Mouse (Mus musculus) midbrain, embryonic 13.5 days (tissue): ENCODE measurements at regions not wholly inside any gene's neighbourhood (a gene's known extent, or its start where the extent isn't known, plus 50 kb on each side); places are given as distances from the start of the nearest gene placed in this dataset.
A peak's percentile ranks its signal among the peaks of the same experiment; 100 is the strongest.

Source experiments
- ATAC-seq: fragments of 200-750 bp; cut with Nextera tagmentation; 2 replicates; pipeline ENCODE4 v1.8.0; 2017; ENCODE audit warnings: mild to moderate bottlenecking, moderate TSS enrichment, moderate library complexity
- H3K27ac ChIP-seq: fragments of 300-500 bp; sonication (generic); 2 replicates; pipeline ENCODE4 v1.5.1; 2015; ENCODE audit warnings: inconsistent platforms, mild to moderate bottlenecking, moderate library complexity
- H3K27me3 ChIP-seq: fragments of 300-500 bp; sonication (generic); 2 replicates; pipeline ENCODE4 v1.6.1; 2015; ENCODE audit warnings: mild to moderate bottlenecking, inconsistent platforms
- H3K36me3 ChIP-seq: fragments of 300-500 bp; sonication (generic); 2 replicates; pipeline ENCODE4 v1.6.1; 2015; ENCODE audit warnings: mild to moderate bottlenecking, inconsistent platforms
- H3K4me1 ChIP-seq: fragments of 300-500 bp; sonication (generic); replicated peaks from 2 replicates; pipeline ENCODE4 v1.6.1; 2015; ENCODE audit warnings: inconsistent platforms
- H3K4me2 ChIP-seq: fragments of 300-500 bp; sonication (generic); replicated peaks from 2 replicates; pipeline ENCODE4 v1.6.1; 2015; ENCODE audit warnings: moderate library complexity, mild to moderate bottlenecking, inconsistent platforms
- H3K4me3 ChIP-seq: fragments of 300-500 bp; sonication (generic); replicated peaks from 2 replicates; pipeline ENCODE4 v1.5.1; 2015; ENCODE audit warnings: mild to moderate bottlenecking, inconsistent platforms
- H3K9ac ChIP-seq: fragments of 300-500 bp; sonication (generic); replicated peaks from 2 replicates; pipeline ENCODE4 v1.6.1; 2015; ENCODE audit warnings: mild to moderate bottlenecking, inconsistent platforms
- H3K9me3 ChIP-seq: fragments of 300-500 bp; sonication (generic); 2 replicates; pipeline ENCODE4 v1.6.1; 2016; ENCODE audit warnings: mild to moderate bottlenecking, inconsistent platforms
- WGBS: fragments of 180-500 bp; shearing (Covaris S2); methylation state at CpG from one replicate; pipeline ENCODE4 v1.1.7; 2015; 5-methylcytosine and 5-hydroxymethylcytosine counted together

DNA sequence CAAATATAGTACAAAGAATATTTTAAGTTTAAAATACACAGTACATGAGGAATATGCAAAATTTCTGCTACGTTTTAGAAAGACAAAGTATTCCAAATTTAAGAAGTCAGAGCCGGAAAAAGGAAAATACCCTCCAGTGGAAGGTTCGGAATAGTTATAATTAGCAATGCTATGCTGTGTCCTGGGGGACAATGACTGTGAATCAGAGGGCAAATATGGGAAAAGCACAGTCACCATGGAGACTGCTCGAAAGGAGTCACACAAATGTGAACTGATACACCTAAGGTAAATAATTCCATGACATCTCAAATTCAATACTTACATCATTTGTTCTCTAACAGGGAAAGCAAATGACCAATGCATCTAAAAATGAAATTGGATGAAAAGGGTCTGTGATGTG, 707.0 kb upstream of the Nectin3 start:
- no peaks in the 10 kb centered on the region for H3K9me3 ChIP-seq
- 0 out of 2 replicates have a peak, but pooled peaks have one; percentile 60 for ATAC-seq
- no peak overlapping the region for H3K4me3 ChIP-seq
- no peak overlapping the region for H3K27ac ChIP-seq
- 66% methylated on average over 4 of the region's 4 CpGs for whole genome bisulfite sequencing
- H3K9ac ChIP-seq: no peak overlapping the region
- H3K27me3 ChIP-seq: no peaks in the 10 kb centered on the region
- no peak overlapping the region for H3K4me2 ChIP-seq
- H3K36me3 ChIP-seq: no peaks in the 10 kb centered on the region
- H3K4me1 ChIP-seq: peaks cover 6% of the 10 kb centered on the region; the same call in 1 of the 2 replicates

DNA sequence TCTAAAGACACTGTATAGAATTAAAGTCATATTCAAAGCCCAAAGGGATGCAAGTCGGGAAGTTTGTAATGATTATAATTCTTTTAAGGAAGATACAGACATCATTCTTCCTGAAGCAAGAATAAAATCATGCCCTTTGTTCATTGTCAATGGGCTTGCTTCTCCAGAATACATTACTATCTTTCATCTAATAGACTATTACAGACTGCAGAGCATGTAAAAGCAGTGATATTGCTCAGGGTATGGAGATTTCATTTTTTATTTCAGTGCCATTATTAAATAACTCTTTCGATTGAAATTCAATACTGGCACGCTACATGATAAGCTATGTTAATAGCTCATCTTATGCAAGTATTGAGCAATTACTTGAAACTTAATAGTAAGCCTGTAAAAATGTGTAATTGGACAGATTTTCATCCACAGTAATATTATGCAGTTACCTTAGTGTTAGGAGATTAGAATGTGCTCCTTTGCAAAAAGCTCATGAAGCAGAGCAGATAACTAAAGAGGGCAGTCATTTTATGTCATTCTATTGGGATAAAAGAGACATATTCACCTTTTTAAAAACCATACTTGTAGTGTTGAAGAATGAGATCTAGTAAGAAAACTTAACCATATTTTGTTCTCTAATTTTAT, 706.5 kb upstream of the Nectin3 start:
- 62% methylated on average over 3 of the region's 3 CpGs for WGBS
- Histone ChIP-seq H3K36me3 (no peaks in the 10 kb centered on the region), H3K27me3 (no peaks in the 10 kb centered on the region), H3K4me3 (no peak overlapping the region), H3K4me2 (no peak overlapping the region), H3K9me3 (no peaks in the 10 kb centered on the region), H3K4me1 (peaks cover 6% of the 10 kb centered on the region; the same call in 1 of the 2 replicates), H3K27ac (no peak overlapping the region), H3K9ac (no peak overlapping the region)
- ATAC-seq: peak; percentile 63; the same call in 1 of the 2 replicates

DNA sequence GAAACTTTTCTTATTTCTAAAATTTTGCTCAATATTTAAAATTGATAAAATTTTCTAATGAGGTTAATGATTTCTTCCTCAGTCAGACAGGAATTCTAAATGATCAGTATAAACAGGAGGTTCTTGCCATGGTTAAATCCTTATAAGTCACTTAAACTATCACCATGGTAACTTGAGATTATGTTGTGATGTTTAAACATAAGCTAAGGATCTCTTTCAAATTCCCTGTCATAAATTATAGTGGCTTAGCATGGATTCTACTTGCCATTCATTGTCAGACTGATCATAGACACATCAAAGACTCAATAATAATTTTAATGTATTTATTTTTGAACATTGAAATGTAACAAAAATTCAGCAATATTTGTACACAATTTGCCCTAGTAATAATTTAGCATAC, 705.7 kb upstream of the Nectin3 start:
- H3K9ac ChIP-seq: no peak overlapping the region
- no peak overlapping the region for H3K4me3 ChIP-seq
- H3K9me3 ChIP-seq: no peaks in the 10 kb centered on the region
- H3K27me3 ChIP-seq: no peaks in the 10 kb centered on the region
- peak; percentile 63 for ATAC-seq
- H3K4me2 ChIP-seq: no peak overlapping the region
- H3K4me1 ChIP-seq: peaks cover 6% of the 10 kb centered on the region; the same call in 1 of the 2 replicates
- H3K27ac ChIP-seq: no peak overlapping the region
- H3K36me3 ChIP-seq: no peaks in the 10 kb centered on the region

DNA sequence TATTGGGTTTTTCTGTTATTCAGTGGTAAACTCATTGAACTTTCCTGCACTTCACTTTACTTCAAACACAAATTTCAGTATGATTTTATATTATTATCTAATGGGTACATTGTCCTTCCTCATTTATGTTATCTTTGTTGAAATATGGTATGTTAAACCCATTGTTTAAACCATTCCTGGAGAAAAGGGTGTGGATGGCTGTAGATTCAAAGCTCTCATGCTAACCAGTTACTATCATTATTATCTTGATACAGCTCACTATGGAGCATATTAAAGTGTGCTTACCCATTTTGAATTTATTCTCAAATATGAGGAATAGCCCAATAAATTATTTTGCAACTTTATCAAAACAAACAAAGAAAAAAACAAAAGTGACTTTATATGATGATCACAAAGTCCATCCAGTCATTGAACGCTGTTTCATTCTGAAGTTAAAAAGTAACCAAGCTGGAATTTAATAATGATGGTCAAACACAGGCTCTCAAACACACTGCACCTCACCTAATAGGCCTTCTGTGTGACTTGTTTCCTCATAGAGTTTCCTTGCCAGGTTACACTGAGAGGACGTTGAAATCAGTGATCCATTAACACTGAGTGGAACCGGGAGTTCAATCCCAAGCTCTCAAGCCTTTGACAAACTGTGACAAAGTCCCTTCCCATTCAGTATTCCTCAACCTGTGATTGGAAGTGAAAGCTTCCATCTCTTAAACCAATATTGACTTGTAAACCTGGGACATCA, 673.3 kb upstream of the Nectin3 start:
- H3K4me3 ChIP-seq: no peak overlapping the region
- 90% methylated on average over 3 of the region's 3 CpGs for WGBS
- no peak for ATAC-seq

DNA sequence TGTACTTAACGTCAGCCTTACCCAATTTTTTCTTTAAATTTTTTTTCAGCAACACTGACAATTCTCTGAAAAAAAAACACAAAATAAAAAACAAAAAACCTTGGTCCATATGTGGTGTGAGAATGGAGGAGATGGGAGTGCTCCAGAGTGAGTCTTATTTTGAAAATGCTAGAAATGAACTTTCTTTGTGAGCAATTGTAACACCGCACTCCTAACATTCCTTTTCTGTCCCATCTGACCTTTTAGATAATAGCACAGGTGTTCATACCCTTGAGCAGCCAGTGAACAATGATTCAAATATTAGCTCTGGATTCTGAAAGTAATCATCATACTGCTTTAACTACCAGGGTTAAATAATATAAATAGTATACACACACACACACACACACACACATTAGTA, 666.2 kb upstream of the Nectin3 start:
- H3K9me3 ChIP-seq: no peaks in the 10 kb centered on the region

More for the DNA sequence above, 673.3 kb upstream of the Nectin3 start:
- Histone ChIP-seq H3K27me3 (no peaks in the 10 kb centered on the region), H3K36me3 (no peaks in the 10 kb centered on the region), H3K9ac (no peak overlapping the region), H3K27ac (no peak overlapping the region), H3K4me1 (no peaks in the 10 kb centered on the region), H3K9me3 (no peaks in the 10 kb centered on the region), H3K4me2 (no peak overlapping the region)

More for the DNA sequence above, 666.2 kb upstream of the Nectin3 start:
- WGBS: 86% methylated on average over 2 of the region's 2 CpGs
- H3K4me2 ChIP-seq: no peak overlapping the region
- H3K27ac ChIP-seq: no peak overlapping the region
- no peaks in the 10 kb centered on the region for H3K27me3 ChIP-seq
- ATAC-seq: no peak
- H3K4me1 ChIP-seq: no peaks in the 10 kb centered on the region
- H3K4me3 ChIP-seq: no peak overlapping the region
- no peaks in the 10 kb centered on the region for H3K36me3 ChIP-seq
- H3K9ac ChIP-seq: no peak overlapping the region
